Mouse (Mus musculus) spleen, adult 2 months (tissue): ENCODE measurements around the gene Zfp74.

Experiments
- CTCF ChIP-seq: fragments of 200-500 bp; IDR thresholded peaks from 2 replicates; pipeline ENCODE4 v1.5.1; 2011; ENCODE audit warnings: mild to moderate bottlenecking, inconsistent platforms; ENCODE audit not compliant: insufficient read depth, insufficient read length, insufficient replicate concordance; ENCODE audit errors: extremely low read depth
- POLR2A ChIP-seq: fragments of 200-500 bp; IDR thresholded peaks from 2 replicates; pipeline ENCODE4 v1.6.1; 2011; ENCODE audit warnings: low read depth, low read length, inconsistent platforms

DNA sequence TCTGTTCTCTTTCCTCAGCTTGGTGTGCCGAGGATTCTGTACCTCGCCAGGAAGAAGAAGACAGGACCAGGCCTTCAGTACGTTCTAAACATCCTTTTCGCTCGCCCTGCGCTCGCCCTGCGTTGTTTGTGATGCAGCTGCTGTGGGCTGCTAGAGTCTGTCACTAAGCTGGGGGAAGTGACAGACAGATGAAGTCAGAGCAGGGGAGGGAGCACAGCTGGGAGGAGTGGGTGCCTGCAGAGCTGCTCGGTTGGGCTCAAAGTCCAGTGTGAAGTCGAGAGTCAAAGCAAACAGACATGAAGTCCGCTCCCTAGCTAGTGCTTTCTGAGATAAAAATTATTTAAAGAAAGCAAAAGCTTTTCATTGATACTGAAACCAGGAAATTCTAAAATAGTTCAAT, 35.1 kb upstream of the Zfp74 start:
- TF ChIP-seq POLR2A (no peak), CTCF (no peak)
